Mouse (Mus musculus): ENCODE measurements around the gene Anapc7. TPM values are rescaled to one million over a fixed set of nuclear protein-coding genes. Genes with fewer than 3 reads are reported as not detected.
A peak's percentile ranks its signal among the peaks of the same experiment; 100 is the strongest.

Gene Anapc7
- polyA plus RNA-seq, 1 experiment from 2014 or later = 59.2 TPM

- WGBS = 52% methylated on average over 2 of the region's 2 CpGs
- no peak overlapping the region for H3K4me3 ChIP-seq
Measured at GRCm38 (mm10) chr5:122393887-122394286, 27.6 kb upstream of the Anapc7 start.

GRCm38 (mm10) chr5:122396791-122397190 is 24.7 kb upstream of the Anapc7 start:
- DNase-seq (ENCODE audit: extremely low spot score, low spot score) = no peak
- H3K9me3 ChIP-seq = no peaks in the 10 kb centered on the region
- no peak overlapping the region for H3K27ac ChIP-seq
- no peak overlapping the region for H3K4me3 ChIP-seq
- no peaks in the 10 kb centered on the region for H3K27me3 ChIP-seq (ENCODE audit: poor library complexity, severe bottlenecking)
- peaks cover 59% of the 10 kb centered on the region for H3K36me3 ChIP-seq (replicated peaks)
- H3K4me1 ChIP-seq = peaks cover 13% of the 10 kb centered on the region
- WGBS = 92% methylated on average over 10 of the region's 10 CpGs

More at GRCm38 (mm10) chr5:122393887-122394286, 27.6 kb upstream of the Anapc7 start:
- peaks cover 13% of the 10 kb centered on the region for H3K4me1 ChIP-seq
- no peak overlapping the region for H3K27ac ChIP-seq
- no peaks in the 10 kb centered on the region for H3K9me3 ChIP-seq
- H3K36me3 ChIP-seq (replicated peaks) = peaks cover 35% of the 10 kb centered on the region
- peak; percentile 69 for DNase-seq (ENCODE audit: extremely low spot score, low spot score)
- no peaks in the 10 kb centered on the region for H3K27me3 ChIP-seq (ENCODE audit: poor library complexity, severe bottlenecking)

GRCm38 (mm10) chr5:122397495-122397894 is 24.0 kb upstream of the Anapc7 start:
- no peak overlapping the region for H3K27ac ChIP-seq
- 96% methylated on average over 8 of the region's 8 CpGs for WGBS
- peaks cover 9% of the 10 kb centered on the region for H3K4me1 ChIP-seq
- no peaks in the 10 kb centered on the region for H3K27me3 ChIP-seq (ENCODE audit: poor library complexity, severe bottlenecking)
- DNase-seq (ENCODE audit: extremely low spot score, low spot score) = no peak
- no peak overlapping the region for H3K4me3 ChIP-seq
- peaks cover 66% of the 10 kb centered on the region for H3K36me3 ChIP-seq (replicated peaks)
- no peaks in the 10 kb centered on the region for H3K9me3 ChIP-seq

- no peak overlapping the region for H3K4me3 ChIP-seq
- H3K27me3 ChIP-seq (ENCODE audit: poor library complexity, severe bottlenecking) = no peaks in the 10 kb centered on the region
- no peak overlapping the region for H3K27ac ChIP-seq
- H3K9me3 ChIP-seq = no peaks in the 10 kb centered on the region
- H3K4me1 ChIP-seq = no peaks in the 10 kb centered on the region
- peaks cover 83% of the 10 kb centered on the region for H3K36me3 ChIP-seq (replicated peaks)
- no peak for DNase-seq (ENCODE audit: extremely low spot score, low spot score)
- WGBS = 95% methylated on average over 8 of the region's 8 CpGs
Measured at GRCm38 (mm10) chr5:122399871-122400270, 21.6 kb upstream of the Anapc7 start.

- H3K9me3 ChIP-seq = no peaks in the 10 kb centered on the region
- no peaks in the 10 kb centered on the region for H3K27me3 ChIP-seq (ENCODE audit: poor library complexity, severe bottlenecking)
- no peak overlapping the region for H3K4me3 ChIP-seq
- no peak overlapping the region for H3K27ac ChIP-seq
- DNase-seq (ENCODE audit: extremely low spot score, low spot score) = no peak
- peaks cover 88% of the 10 kb centered on the region for H3K36me3 ChIP-seq (replicated peaks)
- H3K4me1 ChIP-seq = no peaks in the 10 kb centered on the region
- WGBS = 88% methylated on average over 18 of the region's 18 CpGs
Measured at GRCm38 (mm10) chr5:122400628-122401302, 20.7 kb upstream of the Anapc7 start.

GRCm38 (mm10) chr5:122401303-122401640 is 20.2 kb upstream of the Anapc7 start:
- 18% methylated on average over 8 of the region's 8 CpGs for WGBS
- Histone ChIP-seq H3K36me3 (replicated peaks) (peaks cover 93% of the 10 kb centered on the region), H3K27me3 (ENCODE audit: poor library complexity, severe bottlenecking) (no peaks in the 10 kb centered on the region), H3K27ac (no peak overlapping the region), H3K4me3 (no peak overlapping the region), H3K4me1 (no peaks in the 10 kb centered on the region), H3K9me3 (no peaks in the 10 kb centered on the region)
- peak; percentile 66 for DNase-seq (ENCODE audit: extremely low spot score, low spot score)

- Histone ChIP-seq H3K9me3 (peaks cover 7% of the 10 kb centered on the region; the same call in 1 of the 2 replicates), H3K27ac (no peak overlapping the region), H3K4me1 (no peaks in the 10 kb centered on the region), H3K27me3 (ENCODE audit: poor library complexity, severe bottlenecking) (no peaks in the 10 kb centered on the region), H3K36me3 (replicated peaks) (peaks cover 94% of the 10 kb centered on the region), H3K4me3 (no peak overlapping the region)
- WGBS = 95% methylated on average over 13 of the region's 13 CpGs
- no peak for DNase-seq (ENCODE audit: extremely low spot score, low spot score)
Measured at GRCm38 (mm10) chr5:122402160-122402559, 19.3 kb upstream of the Anapc7 start.

GRCm38 (mm10) chr5:122402772-122403171 is 18.7 kb upstream of the Anapc7 start:
- no peak overlapping the region for H3K4me3 ChIP-seq
- 86% methylated on average over 5 of the region's 5 CpGs for WGBS

GRCm38 (mm10) chr5:122403362-122403761 is 18.1 kb upstream of the Anapc7 start:
- no peak for DNase-seq (ENCODE audit: extremely low spot score, low spot score)
- H3K4me1 ChIP-seq = no peaks in the 10 kb centered on the region
- H3K36me3 ChIP-seq (replicated peaks) = peaks cover 89% of the 10 kb centered on the region
- H3K27me3 ChIP-seq (ENCODE audit: poor library complexity, severe bottlenecking) = no peaks in the 10 kb centered on the region
- WGBS = 93% methylated on average over 12 of the region's 12 CpGs
- H3K9me3 ChIP-seq = peaks cover 9% of the 10 kb centered on the region; the same call in 1 of the 2 replicates
- no peak overlapping the region for H3K27ac ChIP-seq
- no peak overlapping the region for H3K4me3 ChIP-seq

More at GRCm38 (mm10) chr5:122402772-122403171, 18.7 kb upstream of the Anapc7 start:
- H3K36me3 ChIP-seq (replicated peaks) = peaks cover 94% of the 10 kb centered on the region
- no peaks in the 10 kb centered on the region for H3K27me3 ChIP-seq (ENCODE audit: poor library complexity, severe bottlenecking)
- DNase-seq (ENCODE audit: extremely low spot score, low spot score) = no peak
- no peaks in the 10 kb centered on the region for H3K4me1 ChIP-seq
- peaks cover 9% of the 10 kb centered on the region; the same call in 1 of the 2 replicates for H3K9me3 ChIP-seq
- no peak overlapping the region for H3K27ac ChIP-seq

- DNase-seq (ENCODE audit: extremely low spot score, low spot score) = no peak
- Histone ChIP-seq H3K4me1 (no peaks in the 10 kb centered on the region), H3K27me3 (ENCODE audit: poor library complexity, severe bottlenecking) (no peaks in the 10 kb centered on the region), H3K9me3 (peaks cover 9% of the 10 kb centered on the region; the same call in 1 of the 2 replicates), H3K27ac (no peak overlapping the region), H3K4me3 (no peak overlapping the region), H3K36me3 (replicated peaks) (peaks cover 79% of the 10 kb centered on the region)
- WGBS = 99% methylated on average over 10 of the region's 10 CpGs
Measured at GRCm38 (mm10) chr5:122405537-122405936, 16.0 kb upstream of the Anapc7 start.

GRCm38 (mm10) chr5:122409692-122410645 is 11.5 kb upstream of the Anapc7 start:
- H3K27me3 ChIP-seq (ENCODE audit: poor library complexity, severe bottlenecking) = no peaks in the 10 kb centered on the region
- no peaks in the 10 kb centered on the region for H3K4me1 ChIP-seq
- no peak overlapping the region for H3K4me3 ChIP-seq
- H3K36me3 ChIP-seq (replicated peaks) = peaks cover 40% of the 10 kb centered on the region
- no peak overlapping the region for H3K27ac ChIP-seq
- WGBS = 84% methylated on average over 19 of the region's 19 CpGs
- peaks cover 9% of the 10 kb centered on the region; the same call in 1 of the 2 replicates for H3K9me3 ChIP-seq
- DNase-seq (ENCODE audit: extremely low spot score, low spot score) = no peak

- Histone ChIP-seq H3K4me1 (no peaks in the 10 kb centered on the region), H3K27me3 (ENCODE audit: poor library complexity, severe bottlenecking) (no peaks in the 10 kb centered on the region)
Measured at GRCm38 (mm10) chr5:122411892-122412291, 9.6 kb upstream of the Anapc7 start.

GRCm38 (mm10) chr5:122412826-122413225 is 8.7 kb upstream of the Anapc7 start:
- H3K9me3 ChIP-seq = no peaks in the 10 kb centered on the region
- H3K4me1 ChIP-seq = no peaks in the 10 kb centered on the region
- WGBS = 72% methylated on average over 6 of the region's 6 CpGs
- peaks cover 13% of the 10 kb centered on the region for H3K36me3 ChIP-seq (replicated peaks)
- no peak for DNase-seq (ENCODE audit: extremely low spot score, low spot score)
- no peak overlapping the region for H3K4me3 ChIP-seq
- no peak overlapping the region for H3K27ac ChIP-seq
- no peaks in the 10 kb centered on the region for H3K27me3 ChIP-seq (ENCODE audit: poor library complexity, severe bottlenecking)

More at GRCm38 (mm10) chr5:122411892-122412291, 9.6 kb upstream of the Anapc7 start:
- Histone ChIP-seq H3K4me3 (no peak overlapping the region), H3K36me3 (replicated peaks) (peaks cover 21% of the 10 kb centered on the region), H3K27ac (no peak overlapping the region), H3K9me3 (peaks cover 3% of the 10 kb centered on the region; the same call in 1 of the 2 replicates)
- 84% methylated on average over 5 of the region's 5 CpGs for WGBS
- DNase-seq (ENCODE audit: extremely low spot score, low spot score) = no peak
